Mouse (Mus musculus) adrenal gland, adult 2 months (tissue): ENCODE measurements at regions not wholly inside any gene's neighbourhood (a gene's known extent, or its start where the extent isn't known, plus 50 kb on each side); places are given as distances from the start of the nearest gene placed in this dataset.

Experiments used
- DNase-seq: peaks from one replicate; pipeline ENCODE4 v3.0.0; 2021

DNA sequence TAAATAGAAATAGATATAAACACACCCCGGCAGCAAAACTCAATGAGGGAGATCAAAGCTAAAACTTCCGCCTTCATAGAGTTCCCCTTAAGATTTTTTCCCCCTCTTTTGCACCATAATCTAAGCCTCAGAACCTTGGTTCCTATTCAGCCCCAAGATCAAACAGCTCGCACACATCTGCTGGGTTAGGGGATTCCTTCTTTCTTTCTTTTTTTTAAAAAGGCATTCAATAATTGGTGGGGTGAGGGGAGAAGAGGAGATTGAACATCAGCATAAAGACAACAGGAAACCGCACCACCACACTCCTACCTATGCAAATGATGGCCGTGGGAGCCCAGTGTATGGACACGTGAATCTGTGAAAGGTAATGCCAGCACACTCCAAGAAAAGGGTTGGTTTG, 229.5 kb upstream of the Hes1 start:
- no peak for DNase-seq

DNA sequence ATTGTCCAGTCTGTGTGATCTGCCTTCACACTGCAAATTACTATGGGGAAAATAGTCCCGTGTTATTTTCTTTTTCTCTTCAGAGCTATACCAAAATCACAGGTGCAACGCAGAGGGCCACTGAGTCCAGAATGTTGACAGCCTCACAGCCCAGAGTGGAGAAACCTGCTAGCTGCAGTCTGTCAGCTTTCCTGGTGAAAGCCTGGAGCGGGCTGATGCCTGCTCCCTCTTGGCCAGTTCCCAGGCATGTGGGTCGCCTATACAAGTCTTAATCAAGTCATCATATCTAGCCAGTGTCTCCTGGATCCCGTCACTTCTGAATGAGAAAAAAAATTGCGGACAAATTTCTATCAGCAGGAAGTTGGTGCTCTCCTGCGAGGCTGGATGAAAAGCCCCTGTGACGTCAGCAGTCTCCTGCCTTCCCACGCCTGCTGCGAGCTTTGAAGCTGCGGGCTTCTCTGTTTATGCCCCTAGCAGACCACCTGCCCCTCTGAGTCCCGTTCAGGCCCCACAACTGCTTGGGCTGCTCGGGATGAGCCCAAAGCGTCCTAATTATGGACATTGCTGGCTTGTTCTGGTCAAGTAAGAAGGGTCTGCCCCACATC, 227.1 kb upstream of the Hes1 start:
- DNase-seq = no peak

DNA sequence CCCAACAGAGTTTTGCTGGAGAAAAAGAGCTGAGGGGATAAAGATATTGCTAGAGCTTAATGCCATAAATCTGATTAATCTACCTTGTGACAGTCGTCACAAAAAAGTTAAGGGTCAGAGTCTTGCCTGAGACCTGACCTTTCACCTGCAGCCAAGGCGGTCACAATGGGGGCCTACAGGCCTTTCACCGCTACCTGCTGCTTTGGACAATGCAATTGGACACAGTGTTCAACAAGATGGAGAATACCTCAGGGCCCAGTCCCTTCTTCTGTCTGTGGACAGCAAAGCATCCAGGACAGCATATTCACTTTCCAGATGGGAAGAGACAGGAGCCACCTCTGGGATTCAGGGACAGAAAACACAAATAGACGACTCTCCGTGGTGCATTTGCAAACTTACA, 226.3 kb upstream of the Hes1 start:
- DNase-seq = no peak

DNA sequence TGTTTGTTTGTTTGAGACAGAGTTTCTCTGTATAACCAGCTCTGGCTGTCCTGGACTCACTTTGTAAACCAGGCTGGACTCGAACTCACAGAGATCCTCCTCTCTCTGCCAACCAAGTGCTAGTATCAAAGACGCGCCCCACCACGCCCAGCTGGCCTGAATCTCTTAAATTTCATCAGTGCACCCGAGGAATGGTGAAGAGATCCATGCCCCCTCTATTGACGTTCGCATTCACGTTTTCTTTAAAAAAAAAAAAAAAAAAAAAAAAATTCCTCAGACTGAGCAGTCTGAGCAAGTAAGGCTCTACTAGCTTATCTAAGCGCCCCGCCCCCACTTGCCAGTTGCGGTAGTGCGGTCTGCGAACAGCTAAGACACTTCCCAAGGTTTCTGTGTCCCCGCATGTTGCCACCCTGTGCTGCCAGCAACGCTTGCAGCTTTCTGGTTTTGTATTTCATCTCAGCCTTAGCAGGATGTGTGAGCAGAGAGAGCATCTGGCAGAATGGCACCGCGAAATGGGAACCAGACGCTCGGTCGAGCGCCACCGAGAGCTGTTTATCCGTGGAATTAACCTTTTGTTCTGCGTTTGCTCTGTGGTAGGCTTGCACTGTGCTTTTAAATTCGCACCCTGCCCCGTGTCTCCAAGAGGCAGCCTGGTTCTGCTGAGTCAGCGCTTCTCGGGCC, 225.1 kb upstream of the Hes1 start:
- peak; percentile 58 for DNase-seq

DNA sequence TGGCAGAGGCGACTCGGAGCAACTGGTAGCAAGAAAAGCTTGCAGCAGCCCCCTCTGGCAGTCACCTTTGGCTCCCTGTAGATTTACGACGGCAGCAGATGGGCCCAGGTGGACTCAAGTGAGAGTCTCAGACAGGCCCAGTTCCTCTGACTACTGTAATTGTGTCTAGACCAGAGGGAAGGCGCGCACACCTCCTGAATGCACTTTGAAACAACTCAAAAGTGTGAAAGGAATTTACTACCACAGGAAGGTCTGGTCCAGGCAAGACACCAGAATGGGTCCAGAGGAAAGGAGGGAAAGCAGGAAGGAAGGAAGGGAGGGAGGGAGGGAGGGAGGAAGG, 224.6 kb upstream of the Hes1 start:
- DNase-seq = no peak

DNA sequence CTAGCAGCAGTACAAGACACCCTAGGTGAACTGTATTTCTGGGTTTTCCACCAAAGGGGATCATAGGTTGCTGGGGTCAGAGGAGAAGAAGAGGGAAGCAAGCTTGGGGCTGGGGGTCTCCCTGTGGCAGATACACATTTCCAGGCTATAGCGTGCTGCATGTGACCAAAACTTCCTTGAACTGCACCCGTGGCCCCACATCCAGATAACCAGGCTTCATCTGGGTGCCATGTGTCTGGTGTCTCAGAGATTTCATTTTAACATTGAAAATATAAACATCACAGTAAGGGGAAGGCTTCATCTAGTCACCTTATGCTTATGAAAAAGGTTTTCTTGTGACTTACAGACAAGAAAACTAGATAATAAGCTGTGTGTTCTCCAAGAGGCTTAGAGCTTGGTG, 223.8 kb upstream of the Hes1 start:
- no peak for DNase-seq

DNA sequence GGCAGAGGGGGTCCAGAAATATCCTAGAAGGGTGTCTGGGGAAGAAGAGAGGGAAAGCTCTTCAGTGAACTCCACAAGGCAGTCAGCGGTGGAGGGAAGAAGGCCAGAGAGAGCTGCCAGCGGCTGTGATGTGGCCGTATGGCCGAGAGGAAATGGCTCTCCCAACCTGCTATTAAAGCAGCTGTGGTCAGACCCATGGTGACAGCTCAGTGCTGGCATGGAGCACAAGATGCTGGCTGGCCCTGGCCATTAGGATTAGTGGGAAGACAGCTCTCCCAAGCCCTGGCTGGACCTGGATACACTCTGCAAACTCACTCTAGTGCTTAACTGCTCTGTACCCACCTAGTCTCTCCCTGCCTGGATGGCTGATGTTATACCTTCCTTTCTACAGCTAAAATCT, 223.1 kb upstream of the Hes1 start:
- no peak for DNase-seq

DNA sequence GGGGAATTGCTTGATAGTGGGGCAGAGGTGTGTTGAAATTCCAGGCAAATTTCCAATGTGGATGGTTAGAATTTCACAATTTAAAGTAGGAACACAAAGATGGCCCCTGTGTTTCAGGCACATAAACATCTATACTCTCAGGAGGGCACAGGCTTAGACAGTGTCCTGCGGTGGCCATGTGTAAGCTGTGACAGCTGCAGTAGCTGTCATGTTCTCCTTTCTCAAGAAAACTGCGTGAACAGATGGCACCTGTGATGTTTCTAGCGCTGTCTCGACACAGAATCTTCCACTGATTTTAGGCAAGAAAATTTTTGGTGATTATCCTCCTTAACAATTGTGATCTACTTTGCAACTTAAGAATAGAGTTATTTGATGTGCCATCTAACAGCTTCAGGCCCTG, 222.1 kb upstream of the Hes1 start:
- DNase-seq = no peak

DNA sequence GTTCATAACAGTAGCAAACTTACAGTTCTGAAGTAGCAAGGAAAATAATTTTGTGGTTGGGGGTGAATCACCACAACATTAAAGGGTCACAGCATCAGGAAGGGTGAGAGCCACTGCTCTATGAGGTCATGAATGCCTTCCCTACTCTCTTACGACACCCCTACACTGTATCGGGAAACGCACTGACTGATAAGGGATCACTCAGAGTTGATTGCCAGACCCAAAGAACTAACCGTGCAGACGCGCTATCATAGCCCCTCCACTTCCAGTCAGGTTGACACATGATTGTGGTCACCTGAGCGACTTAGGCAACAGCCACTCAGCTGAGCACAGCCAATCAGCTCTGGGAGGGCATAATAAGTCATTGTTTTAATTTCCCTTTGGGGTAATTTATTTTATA, 220.7 kb upstream of the Hes1 start:
- no peak for DNase-seq

DNA sequence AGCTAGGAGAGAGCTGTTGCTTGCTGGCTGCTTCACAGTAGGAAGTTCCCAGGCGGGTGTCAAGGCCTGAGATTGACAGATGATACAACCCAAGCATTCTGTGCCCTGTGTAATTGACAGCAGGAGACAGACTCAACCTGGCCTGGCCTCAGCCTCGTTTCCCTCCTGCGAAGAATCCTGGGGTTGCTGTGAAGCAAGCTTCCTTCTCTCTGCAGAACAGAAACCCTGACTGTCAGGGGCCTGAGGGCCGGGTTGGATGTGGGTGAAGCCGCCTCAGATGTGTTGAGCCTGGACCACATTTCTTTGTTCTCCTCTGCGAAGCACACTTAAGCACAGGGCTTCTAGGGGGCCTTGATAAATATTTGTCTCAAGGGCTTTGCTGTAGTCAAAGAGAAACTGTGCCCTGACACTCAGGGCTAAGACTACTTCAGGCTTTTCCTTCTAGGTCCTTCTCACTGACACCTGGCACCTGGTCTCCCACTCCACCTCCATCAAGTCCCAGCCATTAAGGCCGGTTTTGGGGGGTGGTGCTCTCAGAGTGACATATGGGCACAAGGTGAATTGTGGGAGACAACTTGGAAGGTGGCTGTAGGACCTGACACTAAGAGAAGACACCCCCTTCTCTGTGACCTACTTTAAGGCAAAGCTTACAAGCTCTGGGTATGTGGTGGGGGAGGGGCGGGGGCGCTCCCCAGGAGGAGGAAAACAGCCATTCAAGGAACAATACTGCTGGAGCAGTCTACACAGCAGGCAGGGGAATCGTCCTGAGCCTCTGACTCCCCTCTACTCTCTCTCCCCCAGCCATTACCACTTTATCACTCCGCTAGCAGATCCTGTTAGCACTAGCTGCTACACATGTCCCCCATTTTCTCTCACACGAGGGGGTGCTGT, 219.2 kb upstream of the Hes1 start:
- no peak for DNase-seq

DNA sequence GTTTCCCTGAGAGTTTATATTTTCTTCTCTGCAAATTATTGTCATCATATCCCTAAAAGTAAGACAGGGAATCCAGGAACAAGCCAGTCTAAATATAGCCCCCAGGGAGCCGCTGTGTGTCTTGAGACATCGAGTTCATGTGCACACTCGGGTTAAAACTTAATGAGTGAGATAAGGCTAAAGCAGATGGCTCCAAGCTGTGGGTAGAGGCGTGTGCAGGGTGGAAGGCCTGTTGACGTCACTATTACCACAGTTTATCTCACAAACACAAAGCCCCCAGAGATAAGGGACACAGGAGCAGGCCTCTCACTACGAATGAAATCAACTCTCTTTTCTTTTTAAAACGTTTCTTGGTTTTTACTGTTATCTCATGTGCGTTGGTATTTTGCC, 218.6 kb upstream of the Hes1 start:
- DNase-seq = no peak

DNA sequence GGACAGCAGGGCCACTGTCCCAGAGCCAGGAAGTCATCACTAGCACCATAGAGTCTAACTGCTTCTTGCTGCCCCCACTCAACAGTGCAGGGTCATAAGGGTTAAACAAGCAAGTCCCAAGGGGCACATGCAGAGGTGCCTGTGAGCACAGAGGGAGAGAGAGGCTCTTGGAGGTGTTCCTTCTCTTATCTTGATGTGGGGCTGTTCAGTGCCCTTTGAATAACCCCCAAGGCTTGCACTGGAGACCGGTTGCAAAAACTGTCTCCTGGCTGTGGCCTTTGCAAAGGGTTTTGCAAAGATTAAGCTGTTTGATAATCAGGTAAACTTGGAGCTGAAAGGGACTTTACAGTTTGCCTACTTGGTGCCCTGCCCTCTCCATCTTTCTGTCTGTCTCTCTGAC, 217.1 kb upstream of the Hes1 start:
- no peak for DNase-seq

DNA sequence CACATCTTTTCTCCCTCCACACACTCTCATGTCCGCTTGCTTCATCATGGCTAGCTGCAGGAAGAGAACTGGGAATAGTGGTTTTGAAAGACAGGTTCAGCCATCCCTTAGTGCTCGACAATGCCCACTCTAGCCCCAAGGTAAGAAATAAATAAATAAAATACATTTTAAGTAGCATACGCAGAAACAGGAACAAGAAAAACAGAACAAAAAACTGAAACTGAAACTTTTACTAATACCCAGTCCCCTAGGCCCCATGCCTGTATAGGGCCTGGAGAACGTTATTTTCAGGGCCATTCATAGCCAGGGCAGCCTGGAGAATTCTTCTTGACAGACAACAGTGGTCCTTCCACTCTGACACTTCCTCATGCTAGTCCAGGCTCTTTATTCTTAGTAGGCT, 216.4 kb upstream of the Hes1 start:
- DNase-seq = no peak

DNA sequence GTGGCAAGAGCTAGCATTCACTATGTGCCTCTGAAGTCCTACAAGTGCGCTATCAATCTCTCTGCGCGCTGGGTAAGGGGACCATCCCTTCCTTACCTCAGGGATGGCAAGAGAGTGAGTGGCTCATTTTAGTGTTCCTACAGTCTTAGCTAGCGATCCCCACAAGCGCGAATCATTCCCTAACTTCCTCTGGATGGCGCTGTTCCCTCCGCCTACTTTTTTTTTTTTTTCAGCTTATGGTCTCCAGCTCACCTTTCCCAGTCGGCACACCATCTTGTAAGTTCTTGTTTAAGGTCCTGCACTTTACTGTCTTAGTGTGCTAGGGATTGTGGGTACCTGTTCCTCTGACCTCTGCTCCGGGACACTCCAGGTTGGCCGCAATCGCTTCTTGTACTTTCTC, 215.7 kb upstream of the Hes1 start:
- no peak for DNase-seq

DNA sequence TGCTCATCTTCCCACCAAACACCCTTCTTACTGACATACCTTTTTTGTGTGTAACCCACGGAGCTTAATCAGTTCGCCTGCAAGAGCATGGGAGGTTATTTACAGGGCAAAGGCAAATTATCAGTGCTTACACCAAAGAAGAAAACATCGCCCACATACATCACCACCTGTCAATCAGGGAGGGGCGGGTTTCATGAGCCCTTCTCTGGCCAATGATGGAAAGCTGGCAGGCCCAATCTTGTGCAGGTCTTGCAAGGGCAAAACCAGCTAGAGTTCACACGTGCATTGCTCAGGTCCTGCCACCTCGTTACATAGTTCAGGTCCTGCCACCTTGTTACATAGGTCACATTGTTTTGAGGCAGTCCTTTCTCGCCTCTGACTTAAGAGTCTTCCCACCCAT, 214.7 kb upstream of the Hes1 start:
- no peak for DNase-seq

DNA sequence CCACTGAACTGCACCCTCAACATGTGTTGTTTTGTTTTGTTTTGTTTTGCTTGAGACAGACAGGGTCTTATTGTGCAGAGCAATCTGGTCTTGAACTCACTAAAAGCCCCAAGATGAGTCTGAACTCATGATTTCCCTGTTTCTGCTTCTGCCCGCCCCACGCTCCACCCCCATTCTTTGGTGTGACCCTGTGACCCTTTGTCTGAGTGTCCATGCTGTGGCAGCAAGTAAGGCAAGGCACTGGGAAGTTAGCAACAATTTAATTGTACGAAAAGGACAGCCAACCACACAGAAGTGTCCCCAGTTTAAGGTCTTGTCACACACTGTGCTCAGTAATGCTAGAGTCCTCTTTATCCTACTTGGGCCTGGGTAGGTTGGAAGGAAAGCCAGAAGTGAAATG, 213.6 kb upstream of the Hes1 start:
- no peak for DNase-seq

DNA sequence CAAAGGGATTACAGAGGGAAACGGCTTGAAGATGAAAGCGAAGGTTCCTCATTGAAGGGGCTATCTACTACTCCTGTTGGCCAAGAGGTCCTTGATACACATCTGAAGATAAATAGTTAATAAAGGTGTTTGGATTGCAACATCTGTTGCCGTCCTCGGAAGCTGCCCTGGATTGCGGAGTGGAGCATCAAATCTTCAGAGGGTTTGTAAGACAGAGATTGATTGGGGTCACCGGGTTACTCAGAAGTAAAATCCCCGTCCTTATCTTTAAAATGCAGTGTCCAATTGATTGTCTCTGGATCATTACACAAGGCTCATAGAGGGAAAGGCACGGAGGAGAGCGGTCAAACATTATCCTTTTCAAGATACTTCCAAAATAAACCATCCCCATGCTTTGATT, 212.4 kb upstream of the Hes1 start:
- DNase-seq = no peak

DNA sequence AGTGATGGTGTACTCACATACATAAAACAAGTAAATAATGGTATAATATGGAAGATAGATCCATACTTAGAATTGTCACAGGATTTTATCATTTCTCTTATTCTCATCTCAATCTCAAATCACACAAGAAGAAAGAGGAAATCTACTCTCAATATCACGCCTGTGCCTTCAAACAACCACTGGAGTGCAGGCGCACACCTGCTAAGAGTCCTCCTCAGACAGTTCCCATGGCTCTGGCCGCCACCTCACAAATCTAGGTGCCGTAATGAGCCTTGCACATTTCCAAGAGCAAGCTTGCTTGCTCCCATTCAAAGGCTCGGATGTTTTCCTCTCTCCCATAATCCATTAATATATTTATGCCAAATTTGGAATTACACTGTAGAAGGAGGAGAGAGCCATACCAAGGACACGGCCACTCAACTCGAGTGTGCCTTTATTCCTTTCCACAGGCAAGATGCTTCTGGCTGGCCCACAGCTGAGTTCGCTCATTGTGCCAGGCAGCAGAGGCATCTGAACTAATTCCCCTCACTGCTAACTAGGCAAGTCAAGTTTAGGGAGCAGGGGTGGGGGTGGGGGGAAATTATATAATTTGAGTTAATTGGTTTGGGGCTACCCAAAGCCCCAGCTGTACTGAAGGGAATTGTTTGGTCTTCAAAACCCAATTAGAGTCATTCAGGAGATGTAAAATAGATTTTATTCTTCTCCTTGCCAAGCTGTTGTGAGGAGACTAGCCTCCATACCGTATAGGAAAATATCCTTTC, 209.2 kb upstream of the Hes1 start:
- DNase-seq = no peak

DNA sequence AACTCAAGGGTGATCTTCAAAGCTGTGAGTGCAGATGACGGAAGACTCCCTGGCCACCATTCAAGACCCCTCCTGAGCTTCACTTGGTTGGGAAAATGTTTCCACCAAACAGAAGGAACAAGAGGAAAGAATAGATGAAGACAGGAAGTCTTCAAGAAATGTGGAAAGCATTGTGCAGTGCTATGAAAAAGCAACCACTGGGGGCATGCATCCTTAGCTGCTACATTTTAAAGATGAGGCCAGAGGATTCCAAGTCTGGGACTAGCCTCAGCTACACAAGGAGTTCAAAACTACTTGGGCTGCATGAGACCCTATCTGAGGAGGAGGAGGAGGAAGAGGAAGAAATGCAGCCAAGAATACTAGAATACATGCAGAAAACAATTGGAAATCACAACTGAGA, 207.6 kb upstream of the Hes1 start:
- no peak for DNase-seq

DNA sequence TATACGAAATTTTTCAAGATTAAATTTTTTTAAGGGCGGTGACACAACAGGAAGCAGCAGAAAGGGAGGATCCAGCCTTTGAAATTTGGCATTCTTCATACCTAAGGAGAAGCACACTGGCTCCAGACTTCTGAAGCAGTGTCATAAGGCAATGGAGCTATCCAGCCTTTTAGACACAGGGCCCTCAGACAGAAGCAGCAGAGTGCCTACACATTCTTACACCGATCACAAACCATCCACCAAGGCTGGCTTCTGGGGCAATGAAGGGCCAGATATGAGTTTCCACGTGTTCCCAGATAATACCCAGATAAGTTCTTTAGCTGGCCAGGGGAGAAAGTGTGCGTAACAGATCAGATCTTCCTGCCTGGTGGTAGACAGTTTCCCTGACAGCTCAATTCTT, 205.5 kb upstream of the Hes1 start:
- DNase-seq = no peak

DNA sequence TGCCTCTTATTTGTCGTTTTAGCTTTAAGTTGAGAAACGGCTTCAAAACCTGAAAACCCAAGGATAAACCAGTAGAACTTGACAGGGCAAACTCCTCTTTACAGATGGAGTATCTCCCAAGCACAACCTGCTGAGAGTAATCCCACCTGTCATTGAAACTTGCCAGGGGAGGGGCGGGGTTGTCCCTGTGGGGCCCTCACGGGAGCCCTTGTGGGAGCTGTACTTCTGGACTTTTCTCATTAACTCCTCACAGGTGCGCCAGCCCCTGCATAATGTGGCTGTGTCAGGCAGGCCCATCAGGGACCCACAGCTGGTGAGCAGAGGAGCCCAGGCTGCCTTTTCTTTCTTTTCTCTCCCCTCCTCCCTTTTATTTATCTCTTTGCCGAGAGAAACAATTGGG, 203.9 kb upstream of the Hes1 start:
- no peak for DNase-seq

DNA sequence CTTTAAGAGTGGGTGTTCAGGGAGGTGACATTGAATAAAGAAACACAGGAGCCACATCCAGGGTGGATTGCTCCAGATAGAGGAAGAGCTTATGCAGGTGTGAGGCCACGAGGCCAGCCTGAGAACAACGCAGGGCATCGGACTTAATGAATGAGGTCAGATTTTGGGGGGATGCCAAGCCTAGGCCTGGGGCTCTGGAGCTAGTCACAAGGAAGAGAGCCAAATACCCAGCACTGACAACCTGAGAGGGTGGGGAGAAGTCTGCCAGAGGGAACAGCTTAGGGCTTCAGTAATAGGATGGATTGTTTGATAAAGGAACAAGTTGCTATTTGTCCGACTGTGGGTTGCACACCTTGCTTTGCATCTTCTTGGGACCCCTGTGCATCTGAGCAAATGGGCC, 203.1 kb upstream of the Hes1 start:
- no peak for DNase-seq
